Mouse (Mus musculus) myocyte (in vitro differentiated cells): ENCODE results near the gene Ptpn1.

Source experiments
- MAX ChIP-seq: IDR thresholded peaks from one replicate; pipeline ENCODE4 v1.6.1; 2011; ENCODE audit warnings: low read depth, mild to moderate bottlenecking, control low read depth
- POLR2AphosphoS2 ChIP-seq: IDR thresholded peaks from one replicate; pipeline ENCODE4 v1.6.1; 2011; ENCODE audit warnings: low read depth, control low read depth; ENCODE audit not compliant: insufficient read length

DNA sequence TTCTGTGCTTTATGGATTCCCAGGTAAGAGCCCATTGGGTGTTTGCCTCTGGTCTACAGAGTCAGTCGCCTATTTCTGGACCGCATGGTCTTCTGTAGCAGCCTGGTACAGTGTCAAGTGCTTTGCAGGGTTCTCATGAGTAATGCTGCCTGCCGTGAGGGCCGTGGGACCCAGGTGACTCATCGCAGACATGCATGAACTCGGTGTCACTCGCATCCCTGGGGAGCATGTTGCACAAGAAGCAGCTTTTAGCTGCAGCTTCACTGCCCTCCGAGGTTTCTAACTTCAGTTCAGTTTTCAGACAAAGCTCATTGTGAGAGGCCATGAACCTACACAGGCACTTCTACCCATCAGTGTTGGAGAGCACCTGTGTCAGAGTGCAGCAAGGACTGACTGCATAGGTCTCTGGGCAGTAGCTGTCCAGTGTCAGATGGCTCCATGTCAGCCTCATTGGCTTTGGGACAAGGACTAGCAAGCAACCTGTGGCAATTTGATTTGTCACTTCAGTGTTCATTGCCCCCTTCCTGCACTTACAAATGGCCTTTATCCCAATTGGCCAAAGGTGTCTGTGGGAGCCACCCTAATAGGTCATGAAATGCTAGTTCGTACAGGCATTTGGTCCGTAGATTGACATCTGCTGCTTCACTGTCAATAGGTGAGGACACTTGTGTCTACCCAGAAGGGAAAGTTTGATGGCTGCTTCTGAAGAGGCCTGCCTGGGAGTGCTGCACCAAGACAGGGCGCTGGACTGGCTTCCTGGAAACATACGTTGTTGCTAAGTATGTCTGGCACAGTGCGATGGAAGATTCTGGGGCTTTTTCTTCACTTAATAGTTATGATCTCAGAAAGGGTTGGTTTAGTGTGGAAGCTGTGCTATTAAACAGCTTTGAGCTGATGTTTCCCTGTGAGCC lies 19.7 kb downstream of the Ptpn1 start:
- TF ChIP-seq POLR2AphosphoS2 (no peak), MAX (no peak)
